9 mouse cellular contexts compared by ENCODE assay signal in genomic region chr8:120292316-120293107, GRCm38 (mm10).
DNase-seq lines count a peak whose midpoint lies in the region; ATAC-seq lines count a peak whose summit lies in the region.
"Had no signal": no experiment of that assay in that cellular context is flagged by ENCODE, and none has a peak within 500 bp of the region (broad histone marks: within the 10 kb centered on the region; RNA-seq: fewer than 3 reads in every experiment).

No protein-coding gene starts in this region.

- H3K4me2 ChIP-seq in forebrain, embryonic 14.5 days (ENCODE audit: low read length) = no peak overlapping the region
- no peak overlapping the region for H3K4me2 ChIP-seq in midbrain, embryonic 13.5 days (replicated peaks)

- no peaks in the 10 kb centered on the region for H3K27me3 ChIP-seq in forebrain, embryonic 14.5 days (replicated peaks; ENCODE audit: control insufficient read depth, insufficient read depth, low read length)
- no peaks in the 10 kb centered on the region for H3K27me3 ChIP-seq in midbrain, embryonic 13.5 days

- peak; percentile 58 for DNase-seq in gastrocnemius, postnatal 14 days
- DNase-seq in gastrocnemius, adult 8-10 months (ENCODE audit: low spot score in 2 of 2) = no peak
- DNase-seq in adipocyte (ENCODE audit: low spot score) = peak; percentile 69
- DNase-seq in forebrain, embryonic 14.5 days (ENCODE audit: low spot score) = peak; percentile 85
- peak; percentile 72 for DNase-seq in left cerebral cortex, adult 11 months (ENCODE audit: low spot score)
- DNase-seq in thymus, postnatal 0 days (ENCODE audit: low spot score) = peak; percentile 64
- DNase-seq in urinary bladder, adult 18-20 months (ENCODE audit: low spot score in 2 of 2) = no peak

- WGBS in forebrain, embryonic 14.5 days = 39% methylated on average over 8 of the region's 8 CpGs
- WGBS in midbrain, embryonic 13.5 days = 34% methylated on average over 8 of the region's 8 CpGs

- H3K9me3 ChIP-seq in forebrain, embryonic 14.5 days (replicated peaks; ENCODE audit: control insufficient read depth, low read length) = no peaks in the 10 kb centered on the region
- no peaks in the 10 kb centered on the region for H3K9me3 ChIP-seq in midbrain, embryonic 13.5 days
- H3K9me3 ChIP-seq: megakaryocyte, embryonic 14.5 days had no signal

- ATAC-seq in forebrain, embryonic 14.5 days = peak; percentile 43
- peak; percentile 21 for ATAC-seq in midbrain, embryonic 13.5 days

- H3K4me3 ChIP-seq in forebrain, embryonic 14.5 days (ENCODE audit: low read depth, low read length) = no peak overlapping the region
- no peak overlapping the region for H3K4me3 ChIP-seq in midbrain, embryonic 13.5 days (replicated peaks)

- H3K9ac ChIP-seq in forebrain, embryonic 14.5 days (ENCODE audit: low read length) = 0 out of 2 replicates have a peak overlapping the region, but pooled peaks have one; percentile 26
- H3K9ac ChIP-seq in midbrain, embryonic 13.5 days (replicated peaks) = 0 out of 2 replicates have a peak overlapping the region, but pooled peaks have one; percentile 8

- H3K36me3 ChIP-seq in forebrain, embryonic 14.5 days (ENCODE audit: control insufficient read depth, insufficient read depth, low read length) = no peaks in the 10 kb centered on the region
- no peaks in the 10 kb centered on the region for H3K36me3 ChIP-seq in midbrain, embryonic 13.5 days

- H3K4me1 ChIP-seq in forebrain, embryonic 14.5 days (ENCODE audit: control insufficient read depth, insufficient read depth, low read length) = peaks cover 77% of the 10 kb centered on the region
- peaks cover 97% of the 10 kb centered on the region for H3K4me1 ChIP-seq in midbrain, embryonic 13.5 days (replicated peaks)

- intact Hi-C loops in gastrocnemius, postnatal 14 days (cut with DNase I; ENCODE audit: low total_unique reads) = no loop called here

- H3K27ac ChIP-seq in forebrain, embryonic 14.5 days (ENCODE audit: low read depth, low read length) = peak overlapping the region; percentile 59
- peak overlapping the region; percentile 89 for H3K27ac ChIP-seq in midbrain, embryonic 13.5 days

Comparison
In these comparisons a context has a peak if more than half of its experiments do, and no peak if none do; other contexts are left out.
1. DNase-seq: peak in gastrocnemius, postnatal 14 days (single experiment), adipocyte (single experiment), forebrain, embryonic 14.5 days (single experiment), left cerebral cortex, adult 11 months (single experiment) and thymus, postnatal 0 days (single experiment); none in gastrocnemius, adult 8-10 months (0 of 2) and urinary bladder, adult 18-20 months (0 of 2).